Mouse (Mus musculus) CH12.LX (cell line): Measurements from ENCODE around the gene Gid4. TPM values are rescaled to one million over a fixed set of nuclear protein-coding genes. Genes with fewer than 3 reads are reported as not detected.

Source experiments
- DNase-seq: peaks from one replicate; pipeline ENCODE4 v3.0.0-alpha.2; 2013; ENCODE audit errors: extremely low read depth
- H3K27ac ChIP-seq: 2 replicates; pipeline ENCODE4 v1.5.1; 2012; ENCODE audit warnings: low read depth, mild to moderate bottlenecking, control low read depth, moderate library complexity; ENCODE audit not compliant: insufficient read depth
- H3K27me3 ChIP-seq: replicated peaks from 2 replicates; pipeline ENCODE3; 2012; ENCODE audit warnings: inconsistent platforms
- H3K36me3 ChIP-seq, 2 experiments: replicated peaks in 1 of 2; 2 replicates each; pipeline versions ENCODE3 to v1.6.1; 2012; ENCODE audit warnings: inconsistent platforms in 1 of 2, low read length in 1 of 2, mild to moderate bottlenecking in 1 of 2, mixed read lengths in 1 of 2, moderate library complexity in 1 of 2; ENCODE audit not compliant: control insufficient read depth in 1 of 2, insufficient read depth in 1 of 2
- H3K4me1 ChIP-seq, 2 experiments: 2 replicates each; pipeline ENCODE4 v1.6.1; 2012; ENCODE audit warnings: inconsistent platforms in 1 of 2, moderate library complexity in 1 of 2; ENCODE audit not compliant: insufficient read depth in 2 of 2, control insufficient read depth in 1 of 2
- H3K4me2 ChIP-seq: 2 replicates; pipeline ENCODE4 v1.6.1; 2012; ENCODE audit warnings: low read depth, mild to moderate bottlenecking, control low read depth; ENCODE audit not compliant: poor library complexity, insufficient read depth, severe bottlenecking
- H3K4me3 ChIP-seq, 3 experiments: fragments of 150-350 bp in 1 of 3; sonication (generic) in 1 of 3; replicated peaks in 1 of 3; 2 replicates each; pipeline versions ENCODE3 to v1.5.1; 2011 to 2012; ENCODE audit warnings: low read depth in 2 of 3, low read length in 2 of 3, mild to moderate bottlenecking in 2 of 3, moderate library complexity in 2 of 3, control low read depth in 1 of 3, improper control_type of control experiment in 1 of 3, inconsistent platforms in 1 of 3, mixed read lengths in 1 of 3; ENCODE audit not compliant: poor library complexity in 1 of 3
- H3K79me2 ChIP-seq: replicated peaks from 2 replicates; pipeline ENCODE4 v1.6.1; 2012; ENCODE audit warnings: mild to moderate bottlenecking, moderate library complexity; ENCODE audit not compliant: control insufficient read depth, poor library complexity, insufficient read depth, severe bottlenecking; ENCODE audit errors: extremely low read depth
- H3K9ac ChIP-seq: 2 replicates; pipeline ENCODE4 v1.6.1; 2012; ENCODE audit warnings: low read depth, mild to moderate bottlenecking, control low read depth, moderate library complexity; ENCODE audit not compliant: insufficient read depth
- H3K9me3 ChIP-seq: replicated peaks from 2 replicates; pipeline ENCODE3; 2012; ENCODE audit warnings: low read length, inconsistent platforms, mixed read lengths
- CHD1 ChIP-seq: IDR thresholded peaks from 2 replicates; pipeline ENCODE4 v1.6.1; 2012; ENCODE audit warnings: low read depth, low read length, improper control_type of control experiment, inconsistent platforms
- CHD2 ChIP-seq: IDR thresholded peaks from 2 replicates; pipeline ENCODE4 v1.6.1; 2011; ENCODE audit warnings: low read length, improper control_type of control experiment
- E2F4 ChIP-seq: IDR thresholded peaks from 2 replicates; pipeline ENCODE4 v1.6.1; 2011; ENCODE audit warnings: low read depth, low read length, improper control_type of control experiment; ENCODE audit not compliant: insufficient replicate concordance
- ELF1 ChIP-seq: IDR thresholded peaks from 2 replicates; pipeline ENCODE4 v1.6.1; 2014; ENCODE audit warnings: low read depth, mild to moderate bottlenecking, inconsistent platforms, low read length, improper control_type of control experiment
- EP300 ChIP-seq: IDR thresholded peaks from 2 replicates; pipeline ENCODE4 v1.6.1; 2011; ENCODE audit warnings: low read length, improper control_type of control experiment
- ETS1 ChIP-seq: conservative IDR thresholded peaks from 2 replicates; pipeline ENCODE4 v1.6.1; 2012; ENCODE audit warnings: low read depth, mild to moderate bottlenecking, inconsistent platforms, low read length, improper control_type of control experiment, moderate library complexity
- GABPA ChIP-seq: IDR thresholded peaks from 2 replicates; pipeline ENCODE4 v1.6.1; 2012; ENCODE audit warnings: low read depth, low read length, improper control_type of control experiment, inconsistent platforms; ENCODE audit not compliant: insufficient replicate concordance
- JUN ChIP-seq: IDR thresholded peaks from 2 replicates; pipeline ENCODE4 v1.6.1; 2011; ENCODE audit warnings: low read depth, mild to moderate bottlenecking, low read length, improper control_type of control experiment, moderate library complexity; ENCODE audit not compliant: insufficient read depth
- JUND ChIP-seq: conservative IDR thresholded peaks from 2 replicates; pipeline ENCODE4 v1.6.1; 2011; ENCODE audit warnings: low read depth, low read length, improper control_type of control experiment
- MAFK ChIP-seq: IDR thresholded peaks from 2 replicates; pipeline ENCODE4 v1.6.1; 2011; ENCODE audit warnings: low read length, improper control_type of control experiment; ENCODE audit not compliant: insufficient replicate concordance
- MEF2A ChIP-seq: IDR thresholded peaks from 2 replicates; pipeline ENCODE4 v1.6.1; 2014; ENCODE audit warnings: low read depth, mild to moderate bottlenecking, inconsistent platforms, low read length, improper control_type of control experiment, borderline replicate concordance
- MXI1 ChIP-seq: IDR thresholded peaks from 2 replicates; pipeline ENCODE4 v1.6.1; 2011; ENCODE audit warnings: mild to moderate bottlenecking, low read depth, low read length, improper control_type of control experiment
- MYC ChIP-seq: IDR thresholded peaks from 2 replicates; pipeline ENCODE4 v1.6.1; 2011; ENCODE audit warnings: low read depth, mild to moderate bottlenecking, improper control_type of control experiment, low read length
- NELFE ChIP-seq: IDR thresholded peaks from 2 replicates; pipeline ENCODE4 v1.6.1; 2011; ENCODE audit warnings: low read depth, low read length, improper control_type of control experiment
- NRF1 ChIP-seq: IDR thresholded peaks from 2 replicates; pipeline ENCODE4 v1.6.1; 2014; ENCODE audit warnings: low read depth, mild to moderate bottlenecking, inconsistent platforms, low read length, improper control_type of control experiment, moderate library complexity
- PAX5 ChIP-seq: IDR thresholded peaks from 2 replicates; pipeline ENCODE4 v1.6.1; 2012; ENCODE audit warnings: low read length, inconsistent platforms, mixed read lengths
- RAD21 ChIP-seq: IDR thresholded peaks from 2 replicates; pipeline ENCODE4 v1.6.1; 2011; ENCODE audit warnings: low read depth, mild to moderate bottlenecking, low read length, improper control_type of control experiment, moderate library complexity
- RCOR1 ChIP-seq: conservative IDR thresholded peaks from 2 replicates; pipeline ENCODE4 v1.6.1; 2012; ENCODE audit warnings: low read depth, mild to moderate bottlenecking, inconsistent platforms, low read length, improper control_type of control experiment
- SIN3A ChIP-seq: IDR thresholded peaks from 2 replicates; pipeline ENCODE4 v1.6.1; 2012; ENCODE audit warnings: low read length, improper control_type of control experiment, inconsistent platforms
- SMC3 ChIP-seq: IDR thresholded peaks from 2 replicates; pipeline ENCODE4 v1.6.1; 2011; ENCODE audit warnings: low read depth, low read length, improper control_type of control experiment
- TBP ChIP-seq: conservative IDR thresholded peaks from 2 replicates; pipeline ENCODE4 v1.6.1; 2011; ENCODE audit warnings: low read depth, low read length, improper control_type of control experiment
- TCF12 ChIP-seq: IDR thresholded peaks from 2 replicates; pipeline ENCODE4 v1.6.1; 2014; ENCODE audit warnings: low read depth, mild to moderate bottlenecking, inconsistent platforms, low read length, improper control_type of control experiment
- UBTF ChIP-seq: IDR thresholded peaks from 2 replicates; pipeline ENCODE4 v1.6.1; 2012; ENCODE audit warnings: low read depth, mild to moderate bottlenecking, inconsistent platforms, low read length, improper control_type of control experiment, moderate library complexity
- USF1 ChIP-seq: IDR thresholded peaks from 2 replicates; pipeline ENCODE4 v1.6.1; 2014; ENCODE audit warnings: low read depth, mild to moderate bottlenecking, inconsistent platforms, low read length, improper control_type of control experiment
- dilution Hi-C: fragments of 300-500 bp; cut with MboI; formaldehyde crosslinking; loops from 2 replicates; pipeline ENCODE4 v1.14.3; 2020; ENCODE audit warnings: low sequenced_read_pairs; ENCODE audit not compliant: extremely low pct_unique_long_range_greater_than_20kb, extremely low pct_ligation_motif_present
- in situ Hi-C: fragments of 300-500 bp; cut with MboI; formaldehyde crosslinking; loops from 3 replicates; pipeline ENCODE4 v1.14.3; 2019; ENCODE audit warnings: low sequenced_read_pairs, low pct_ligation_motif_present, low pct_unique_long_range_greater_than_20kb, mixed read lengths
- polyA plus RNA-seq: library from polyadenylated mRNA; unstranded; fragments of >175 nt; gene quantifications from 2 replicates; pipeline ENCODE4 v1.2.1, GENCODE M21; 2012; ENCODE audit warnings: low read depth; ENCODE audit not compliant: insufficient read length
- total RNA-seq, 2 experiments: library from RNA; depleted of rRNA; stranded (reverse); fragments of 300-350 nt in 1 of 2; fragments of >200 nt in 1 of 2; gene quantifications; 2 replicates each; pipeline ENCODE4 v1.2.3; 2012 to 2014

Gene Gid4
- total and polyA plus RNA-seq, 3 experiments: 17.0 to 23.4 (median 17.3) TPM

GRCm38 (mm10) chr11:60427628-60428027 is 10.7 kb downstream of the Gid4 start:
- H3K27me3 ChIP-seq: no peaks in the 10 kb centered on the region
- no peak overlapping the region for H3K4me2 ChIP-seq
- in situ Hi-C loops: no loop called here
- H3K9me3 ChIP-seq: no peaks in the 10 kb centered on the region
- peaks cover 0 to 4% of the 10 kb centered on the region in 2 experiments; a peak in 1 of 4 replicates for H3K4me1 ChIP-seq
- no peak overlapping the region for H3K27ac ChIP-seq
- H3K9ac ChIP-seq: no peak overlapping the region
- no peak for DNase-seq
- H3K4me3 ChIP-seq: no peak overlapping the region
- no peaks in the 10 kb centered on the region for H3K79me2 ChIP-seq
- dilution Hi-C loops: no loop called here
- TF ChIP-seq SMC3: no peak
- TF ChIP-seq MXI1: no peak
- TF ChIP-seq JUN: no peak
- TF ChIP-seq GABPA: no peak
- no peak for TF ChIP-seq RAD21
- no peak for TF ChIP-seq ELF1
- TF ChIP-seq CHD2: no peak
- TF ChIP-seq PAX5: no peak
- no peak for TF ChIP-seq NRF1
- TF ChIP-seq UBTF: no peak
- no peak for TF ChIP-seq USF1
- TF ChIP-seq E2F4: no peak
- no peak for TF ChIP-seq NELFE
- no peak for TF ChIP-seq SIN3A
- TF ChIP-seq TCF12: no peak
- TF ChIP-seq MEF2A: no peak
- TF ChIP-seq, all 38 proteins: peak for 0
- peaks cover 10 to 65% of the 10 kb centered on the region in 2 experiments for H3K36me3 ChIP-seq

- dilution Hi-C loops (no loop called here), in situ Hi-C loops (no loop called here)
- no peak overlapping the region for H3K4me3 ChIP-seq
- H3K79me2 ChIP-seq: no peaks in the 10 kb centered on the region
- H3K27me3 ChIP-seq: no peaks in the 10 kb centered on the region
- no peak overlapping the region for H3K4me2 ChIP-seq
- peaks cover 42 to 85% of the 10 kb centered on the region in 2 experiments for H3K36me3 ChIP-seq
- no peaks in the 10 kb centered on the region for H3K4me1 ChIP-seq
- no peak overlapping the region for H3K27ac ChIP-seq
- DNase-seq: no peak
- TF ChIP-seq ETS1 (no peak), CHD1 (no peak), TCF12 (no peak), JUND (no peak), MAFK (no peak), MYC (no peak), TBP (no peak), RCOR1 (no peak), EP300 (no peak)
- TF ChIP-seq, all 38 proteins: peak for 0
- Histone ChIP-seq H3K9me3 (no peaks in the 10 kb centered on the region), H3K9ac (no peak overlapping the region)
Measured at GRCm38 (mm10) chr11:60433501-60433900, 16.6 kb downstream of the Gid4 start.
